Mouse (Mus musculus) lung, postnatal 4 days (tissue): ENCODE measurements around the gene Nkd1.

Source experiments
- DNase-seq, 2 experiments: peaks; one replicate each; pipeline ENCODE4 v3.0.0; 2021

Gene Nkd1

DNA sequence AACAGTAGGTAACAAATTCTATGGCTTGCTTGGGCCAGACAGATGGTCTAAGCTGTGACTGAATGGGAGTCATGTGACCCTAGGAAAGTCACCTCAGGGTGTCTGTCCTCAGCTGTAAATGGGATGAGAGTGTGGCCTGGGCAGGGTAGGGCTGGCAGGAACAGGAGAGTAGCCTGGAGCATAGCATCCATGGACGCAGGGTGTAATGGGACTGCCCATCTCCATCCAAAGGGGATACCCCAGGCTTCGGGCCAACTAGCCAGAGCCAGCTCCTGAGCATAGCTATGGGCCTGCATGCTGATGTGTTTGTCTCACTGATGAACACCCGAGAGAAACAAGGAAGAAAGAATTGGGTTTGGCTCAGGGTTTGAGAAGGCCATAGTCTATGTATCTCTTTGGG, 103.1 kb downstream of the Nkd1 start:
- no peak for DNase-seq

DNA sequence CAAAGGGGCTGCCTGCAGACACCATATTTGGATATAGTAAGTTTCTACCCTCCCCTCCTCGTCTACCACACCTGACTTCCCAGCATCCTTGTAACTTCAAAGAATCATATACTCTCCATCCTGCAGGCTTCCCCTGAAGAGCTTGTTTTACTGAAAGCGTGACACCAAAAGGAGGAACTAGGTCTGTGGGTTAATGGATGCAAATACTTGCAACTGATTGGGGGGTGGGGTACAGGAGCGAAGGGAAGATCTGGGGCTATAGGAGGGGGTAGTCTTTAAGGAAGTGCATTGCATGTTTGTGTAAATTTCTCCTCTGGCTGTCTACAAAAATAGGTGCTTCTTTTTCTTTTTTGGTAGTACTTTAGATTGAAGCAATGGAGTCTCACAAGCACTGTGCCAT, 105.3 kb downstream of the Nkd1 start:
- DNase-seq = no peak

DNA sequence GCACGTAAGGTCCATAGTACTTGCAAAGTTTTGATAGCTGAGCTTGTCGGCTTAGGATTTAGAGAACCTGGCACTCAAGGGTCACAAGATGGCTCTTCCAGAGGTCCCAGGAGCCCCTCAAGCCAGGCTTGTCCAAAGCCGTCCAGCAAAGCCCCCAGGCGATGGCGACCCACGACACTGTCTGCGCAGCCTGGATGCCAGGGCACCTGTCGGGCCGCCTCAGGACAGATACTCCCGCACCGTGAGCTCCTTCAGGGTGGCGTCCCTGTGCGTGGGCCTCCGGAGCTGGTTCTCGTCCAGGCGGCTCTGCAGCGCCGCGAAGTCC, 105.7 kb downstream of the Nkd1 start:
- no peak for DNase-seq

DNA sequence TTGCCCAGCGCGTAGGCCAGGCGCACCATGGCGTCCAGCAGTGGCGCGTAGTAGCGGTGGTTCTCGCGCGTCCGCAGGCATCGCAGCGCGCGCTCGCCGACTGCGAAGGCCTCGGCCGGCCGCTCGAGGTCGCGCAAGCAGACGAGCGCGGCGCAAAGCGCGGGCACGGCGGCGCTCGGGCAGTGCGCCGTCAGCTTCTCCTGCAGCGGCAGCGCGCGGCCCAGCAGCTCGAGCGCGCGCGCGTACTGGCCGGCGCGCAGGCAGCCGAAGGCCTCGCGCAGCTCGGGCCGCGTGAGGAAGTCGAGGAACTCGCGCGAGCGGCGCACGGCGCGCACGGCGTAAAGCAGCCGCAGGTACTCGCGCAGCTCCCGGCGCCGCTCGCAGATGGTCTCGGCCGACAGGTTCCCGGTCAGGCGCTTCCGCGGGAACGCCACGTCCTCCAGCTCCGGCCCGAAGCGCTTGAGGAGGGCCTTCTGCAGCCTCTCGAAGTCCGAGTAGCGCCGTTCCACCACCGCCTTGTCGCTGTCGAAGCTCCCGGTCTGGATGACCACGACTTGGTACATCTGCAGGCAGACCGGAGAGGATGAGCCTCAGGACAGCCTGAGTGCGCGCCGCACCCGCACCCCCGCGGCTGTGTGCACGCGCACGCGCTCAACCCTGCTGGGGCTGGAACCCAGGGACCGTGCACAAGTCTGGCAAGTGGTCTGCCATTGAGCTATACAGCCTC, 106.3 kb downstream of the Nkd1 start:
- DNase-seq = peak; percentile 83 to 95

DNA sequence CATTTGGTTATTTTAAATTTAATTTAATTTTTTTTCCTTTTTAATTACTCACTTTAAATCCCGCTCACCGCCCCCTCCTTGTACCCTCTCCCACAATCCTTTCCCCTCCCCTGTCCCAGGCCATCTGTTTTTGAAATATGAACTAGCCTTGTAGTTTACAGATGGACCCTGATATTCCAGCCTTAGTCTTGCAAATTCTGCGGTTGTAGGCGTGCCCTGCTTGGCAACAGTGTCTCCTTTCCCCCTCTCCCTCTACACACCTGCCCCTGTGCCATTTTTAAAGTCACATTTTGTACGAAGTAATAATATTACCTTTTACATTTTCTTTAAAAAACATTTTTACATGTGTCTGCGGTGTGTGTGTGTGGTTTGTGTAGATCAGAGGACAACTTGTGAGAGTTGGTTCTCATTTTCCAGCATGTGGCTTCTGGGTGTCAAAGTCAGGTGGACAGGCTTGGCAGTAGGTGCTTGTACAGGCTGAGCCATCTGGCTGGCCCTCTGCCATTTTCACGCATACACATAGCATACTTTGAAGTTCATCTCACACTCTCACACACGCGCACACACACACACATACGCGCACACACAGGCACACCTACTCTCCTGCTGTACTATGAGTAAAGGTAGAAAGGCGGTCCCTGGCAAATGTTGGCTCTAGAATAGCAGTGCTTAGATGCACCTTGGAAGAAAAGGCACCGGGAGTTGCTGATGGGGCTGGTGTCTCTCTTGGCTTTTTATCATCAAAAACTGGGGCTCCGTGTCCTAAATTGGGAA, 107.0 kb downstream of the Nkd1 start:
- no peak for DNase-seq

DNA sequence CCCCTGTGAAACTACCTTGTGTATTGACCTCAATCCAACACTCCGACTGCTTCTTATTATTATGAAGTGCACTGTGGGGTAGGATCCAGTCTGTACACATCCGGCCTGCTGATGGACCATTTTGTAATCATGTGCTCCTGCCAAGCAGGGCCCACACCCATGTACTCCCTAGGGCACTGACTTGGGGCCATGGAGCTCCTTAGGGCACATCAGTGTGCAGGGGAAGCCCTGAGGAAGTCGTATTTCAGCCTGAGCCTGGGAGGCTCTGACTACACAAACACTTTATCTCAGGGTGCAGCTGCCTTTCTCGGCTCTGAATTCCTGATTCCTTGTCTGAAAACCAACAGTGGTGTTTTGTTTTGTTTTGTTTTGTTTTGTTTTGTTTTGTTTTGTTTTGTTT, 109.1 kb downstream of the Nkd1 start:
- DNase-seq = peak in 1 of 2 experiments; percentile 36

DNA sequence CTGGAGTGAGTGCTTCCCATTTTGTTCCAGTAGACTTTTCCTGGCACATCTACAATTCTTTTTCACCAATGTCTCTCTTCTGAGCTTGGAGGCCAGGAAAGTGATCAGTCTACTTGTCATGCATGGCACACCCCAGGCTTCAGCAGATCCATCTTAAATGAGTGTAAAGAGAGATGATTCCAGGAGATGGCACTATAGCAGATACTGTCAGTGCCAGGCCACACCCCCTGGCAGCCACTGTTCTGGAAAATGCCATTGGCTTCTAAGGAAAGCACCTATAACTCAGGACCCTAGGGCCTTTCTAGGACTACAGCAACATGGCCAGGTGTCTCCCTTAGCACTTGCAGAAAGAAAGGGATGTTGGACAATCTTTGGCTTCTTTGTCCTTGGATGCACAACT, 109.9 kb downstream of the Nkd1 start:
- DNase-seq = peak; percentile 35 to 36

DNA sequence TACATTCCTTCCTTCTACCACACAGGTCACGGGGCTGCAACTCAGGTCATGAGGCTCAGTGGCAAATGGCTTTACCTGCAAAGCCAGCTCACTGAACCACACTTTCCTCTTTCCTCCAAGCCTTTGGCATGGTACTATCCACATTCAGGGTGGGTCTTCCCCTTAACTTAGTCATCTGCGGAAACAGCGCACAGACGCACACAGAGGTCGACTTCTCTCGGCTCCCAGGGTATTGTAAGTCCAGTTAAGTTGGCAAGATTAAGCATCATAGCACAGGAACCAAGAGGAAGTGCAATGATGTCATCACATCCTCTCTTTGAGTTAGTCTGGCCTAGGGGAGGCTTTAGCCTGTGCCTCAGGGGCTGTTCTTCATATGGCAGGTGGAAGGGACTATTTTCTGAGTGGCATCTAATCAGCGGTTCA, 112.2 kb downstream of the Nkd1 start:
- peak; percentile 49 to 64 for DNase-seq

DNA sequence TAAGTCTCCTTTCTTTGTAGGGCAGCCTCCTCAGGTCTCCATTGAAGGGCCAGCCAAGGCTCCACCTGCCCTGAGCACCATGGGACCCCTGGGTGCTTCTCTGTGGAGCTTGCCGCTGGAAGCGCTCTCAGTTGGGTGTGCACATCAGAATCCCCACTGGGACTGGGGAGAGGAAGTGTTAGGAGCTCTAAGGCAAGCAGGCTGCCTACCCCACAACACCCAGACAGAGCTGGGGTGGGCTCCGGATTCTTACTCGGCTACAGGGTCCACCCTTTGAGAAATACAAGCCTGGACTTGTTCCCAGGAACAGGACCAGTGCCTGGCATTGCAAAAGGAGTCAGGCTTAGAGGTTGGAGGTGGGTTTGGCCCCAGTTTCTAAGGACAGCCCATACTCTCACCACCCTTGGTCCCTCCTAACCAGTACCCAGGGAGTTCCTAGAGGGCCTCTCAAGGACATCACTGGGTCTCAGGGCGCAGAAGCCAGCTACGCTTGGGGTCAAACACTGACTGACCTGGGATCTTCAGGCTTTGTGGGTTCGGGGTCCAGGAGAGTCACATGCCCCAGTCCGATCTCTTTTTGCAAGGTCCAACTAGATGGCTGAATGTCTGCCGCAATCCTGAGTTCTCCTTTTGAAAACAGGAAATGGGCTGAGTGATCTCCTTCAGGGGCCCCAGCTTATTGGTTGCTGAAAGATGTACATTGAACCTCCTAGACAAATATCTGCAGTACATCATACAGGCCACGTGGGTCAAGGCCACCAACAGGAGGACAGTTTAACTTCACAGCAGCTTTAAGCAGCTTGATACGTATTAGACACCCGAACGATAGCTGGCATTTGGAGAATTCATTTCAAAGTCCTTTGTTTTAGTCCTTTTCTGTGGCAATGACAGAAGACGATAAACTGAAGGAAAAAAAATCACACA, 114.6 kb downstream of the Nkd1 start, which contains the start of gene Snx20:
Snx20 (minus strand) TSS at position 655 of the 924 bp plus-strand sequence.
- peak; percentile 44 to 64 for DNase-seq

DNA sequence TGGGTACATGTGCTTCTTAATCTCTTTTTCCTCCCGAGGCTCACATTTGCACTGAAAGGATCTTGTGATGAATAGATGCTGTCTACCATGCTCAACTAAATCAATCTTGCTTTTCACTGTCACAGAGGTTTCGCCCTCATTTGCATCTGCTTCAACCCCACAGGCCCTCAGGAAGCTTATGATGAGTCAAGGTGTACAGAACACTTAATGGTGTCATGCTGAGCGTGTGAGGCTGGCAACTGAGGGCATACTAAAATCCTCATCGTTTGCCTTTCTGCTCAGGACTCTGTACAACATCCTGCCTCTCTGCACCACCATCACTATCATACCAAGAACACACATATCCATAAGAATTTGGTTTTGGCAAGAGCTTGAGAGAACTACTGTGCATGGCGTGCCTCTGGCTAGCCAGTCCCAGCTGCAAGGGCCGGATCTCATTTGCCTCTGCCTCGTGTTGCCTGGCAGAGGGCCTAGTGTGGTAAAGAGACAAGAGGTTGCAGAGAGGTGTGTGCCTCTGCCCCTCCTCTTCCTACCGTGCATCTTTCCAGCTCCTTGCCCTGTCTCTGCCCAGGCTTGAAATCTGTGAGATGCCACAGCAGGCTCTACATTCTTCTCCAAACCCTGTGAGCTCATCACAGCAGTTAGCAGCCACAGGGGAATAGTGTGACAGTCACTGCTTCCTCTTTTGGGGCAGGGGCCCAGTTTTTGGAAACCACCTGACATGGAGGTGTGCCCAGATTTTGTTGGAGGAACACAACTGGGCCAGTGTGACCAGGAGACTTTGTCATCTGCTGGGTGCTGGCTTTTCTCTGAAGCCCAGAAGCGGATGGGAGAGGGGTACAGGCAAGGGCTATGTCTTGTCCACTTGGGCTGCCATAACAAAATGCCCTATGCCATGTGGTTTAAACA, 116.2 kb downstream of the Nkd1 start:
- peak; percentile 43 to 54 for DNase-seq

DNA sequence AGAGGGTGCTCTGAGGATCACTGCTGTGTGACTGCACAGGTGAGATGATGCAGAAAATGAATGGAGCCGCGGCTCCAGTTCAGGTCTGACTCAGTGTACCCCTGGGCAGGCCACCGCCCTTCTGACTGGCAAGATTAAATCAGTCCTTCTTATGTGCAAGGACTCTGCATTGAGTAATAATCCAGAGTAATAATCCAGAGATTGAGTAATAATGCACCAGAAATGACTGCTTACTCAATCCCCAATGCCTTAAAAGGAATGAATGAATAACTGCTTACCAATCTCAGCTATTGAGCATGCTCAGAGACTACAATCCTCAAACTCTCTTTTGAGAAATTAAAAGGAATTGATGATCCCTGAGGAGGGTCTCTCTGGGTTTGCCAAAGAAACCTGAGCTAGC, 117.8 kb downstream of the Nkd1 start:
- no peak for DNase-seq

DNA sequence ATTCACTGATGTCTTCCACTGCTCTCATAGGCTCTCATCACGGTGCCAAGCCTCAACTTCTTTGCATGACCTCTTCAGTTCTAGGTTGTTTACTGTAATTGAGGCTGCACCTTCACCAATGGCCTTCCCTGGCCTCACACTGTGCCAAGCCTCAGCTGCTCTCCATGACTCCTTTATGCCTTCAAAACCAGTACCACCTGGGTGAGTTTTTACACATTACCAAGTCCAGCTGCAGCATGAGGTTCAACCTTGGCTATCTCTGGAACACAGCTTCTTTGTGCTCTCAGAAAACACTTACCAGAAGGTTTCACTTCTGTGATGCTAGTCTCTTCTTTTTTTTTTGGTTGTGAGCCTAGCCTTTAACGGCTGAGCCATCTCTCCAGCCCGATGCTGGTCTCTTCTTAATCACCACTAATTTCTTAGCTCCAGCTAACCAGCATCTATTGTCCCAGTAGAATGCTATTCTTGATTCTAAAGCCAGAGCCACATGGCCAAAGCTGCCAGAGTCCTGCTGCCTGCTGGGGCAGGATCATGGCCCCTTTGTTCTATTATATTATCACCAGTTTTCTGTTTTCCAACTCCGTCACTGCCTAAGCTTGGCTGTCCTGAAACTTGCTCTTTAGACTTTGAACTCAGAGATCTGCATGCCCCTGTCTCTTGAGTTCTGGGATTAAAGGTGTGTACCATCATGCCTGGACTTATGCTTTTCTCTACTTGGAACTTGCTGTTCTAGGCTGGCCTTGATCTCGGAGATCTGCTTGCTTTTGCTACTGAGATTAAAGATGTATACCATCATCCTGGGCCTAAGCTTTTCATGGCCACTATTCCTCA, 121.8 kb downstream of the Nkd1 start:
- peak in 1 of 2 experiments; percentile 9 for DNase-seq
